Comparison of ENCODE assay signal across 8 mouse cellular contexts in the genomic region with DNA sequence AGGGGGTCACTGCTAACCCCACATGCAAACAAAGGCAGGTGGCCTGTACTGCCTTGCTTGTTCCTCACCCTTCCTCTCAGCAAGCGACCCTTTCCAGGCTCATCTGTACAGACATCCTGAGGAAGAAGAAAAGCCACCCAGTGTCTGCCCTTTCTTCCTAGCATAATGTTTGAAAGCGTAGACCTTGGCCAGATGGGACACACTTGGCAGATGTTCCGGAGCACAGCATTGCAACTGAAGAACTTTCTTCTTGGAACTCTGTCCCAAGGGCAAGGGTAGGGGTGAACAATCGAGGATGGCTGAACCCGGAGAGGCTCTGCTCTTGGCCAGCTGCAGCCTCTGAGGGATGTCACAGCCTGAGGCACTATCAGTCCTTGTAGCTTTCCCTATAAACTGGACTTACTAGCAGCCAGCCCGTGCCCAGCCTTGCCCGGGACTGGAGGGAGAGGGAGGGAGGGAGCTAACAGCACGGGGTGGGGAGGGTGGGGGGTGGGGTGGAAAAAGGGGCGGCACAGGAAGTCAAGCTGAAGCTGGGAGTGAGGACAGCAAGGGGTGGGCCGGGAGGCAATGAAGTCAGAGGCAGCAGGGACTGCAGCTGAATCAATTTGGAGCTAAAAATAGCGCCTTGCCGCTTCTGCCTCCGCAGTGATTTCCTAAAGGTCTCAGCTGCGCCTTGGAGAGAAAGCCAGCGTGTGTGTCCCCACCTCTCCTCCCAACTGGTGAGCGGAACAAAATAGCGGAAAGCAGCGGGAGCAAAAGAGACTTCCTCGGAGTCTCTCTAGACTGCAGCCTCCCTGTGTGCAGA.
A peak's percentile ranks its signal among the peaks of the same experiment; 100 is the strongest.
DNase-seq lines count a peak whose midpoint lies in the region; ATAC-seq lines count a peak whose summit lies in the region.

No protein-coding gene starts in this region.

- ATAC-seq in forebrain, embryonic 14.5 days, result peak; percentile 96
- peak; percentile 100 for ATAC-seq in heart, embryonic 16.5 days (replicated peaks; ENCODE audit: extremely low read depth, insufficient read depth, low FRiP score)
- ATAC-seq in liver, embryonic 11.5 days (replicated peaks; ENCODE audit: low FRiP score), result peak; percentile 90
- peak; percentile 96 for ATAC-seq in neural tube, embryonic 12.5 days (ENCODE audit: low FRiP score, low read depth)

- peak overlapping the region; percentile 26 for H3K4me3 ChIP-seq in forebrain, embryonic 14.5 days (ENCODE audit: low read depth, low read length)
- peak overlapping the region; percentile 50 for H3K4me3 ChIP-seq in heart, embryonic 16.5 days (ENCODE audit: low read length)
- peak overlapping the region; percentile 44 for H3K4me3 ChIP-seq in liver, embryonic 11.5 days (ENCODE audit: low read depth, low read length)
- H3K4me3 ChIP-seq in neural tube, embryonic 12.5 days, result peak overlapping the region; percentile 37

- H3K27ac ChIP-seq in forebrain, embryonic 14.5 days (ENCODE audit: low read depth, low read length), result peak overlapping the region; percentile 74
- H3K27ac ChIP-seq in heart, embryonic 16.5 days (ENCODE audit: low read length), result peak overlapping the region; percentile 81
- peak overlapping the region; percentile 21; the same call in 1 of the 2 replicates for H3K27ac ChIP-seq in liver, embryonic 11.5 days (ENCODE audit: low read depth, low read length)
- H3K27ac ChIP-seq in neural tube, embryonic 12.5 days, result 0 out of 2 replicates have a peak overlapping the region, but pooled peaks have one; percentile 39

- no peaks in the 10 kb centered on the region for H3K27me3 ChIP-seq in forebrain, embryonic 14.5 days (replicated peaks; ENCODE audit: control insufficient read depth, insufficient read depth, low read length)
- H3K27me3 ChIP-seq in heart, embryonic 16.5 days (ENCODE audit: control insufficient read depth, insufficient read depth, low read length), result no peaks in the 10 kb centered on the region
- no peaks in the 10 kb centered on the region for H3K27me3 ChIP-seq in liver, embryonic 11.5 days (replicated peaks; ENCODE audit: control insufficient read depth, insufficient read depth, low read length)
- H3K27me3 ChIP-seq in neural tube, embryonic 12.5 days (replicated peaks), result no peaks in the 10 kb centered on the region

- H3K9ac ChIP-seq in forebrain, embryonic 14.5 days (ENCODE audit: low read length), result peak overlapping the region; percentile 55; the same call in 1 of the 2 replicates
- H3K9ac ChIP-seq in heart, embryonic 16.5 days (ENCODE audit: low read length), result peak overlapping the region; percentile 78
- H3K9ac ChIP-seq in liver, embryonic 11.5 days (ENCODE audit: low read depth, low read length), result peak overlapping the region; percentile 35; the same call in 1 of the 2 replicates
- H3K9ac ChIP-seq in neural tube, embryonic 12.5 days, result peak overlapping the region; percentile 51

- WGBS in forebrain, embryonic 14.5 days, result 10% methylated on average over 19 of the region's 19 CpGs
- WGBS in heart, embryonic 16.5 days, result 9% methylated on average over 19 of the region's 19 CpGs
- WGBS in liver, embryonic 11.5 days, result 16% methylated on average over 19 of the region's 19 CpGs
- WGBS in neural tube, embryonic 12.5 days, result 10% methylated on average over 19 of the region's 19 CpGs

- peak overlapping the region; percentile 52 for H3K4me2 ChIP-seq in forebrain, embryonic 14.5 days (ENCODE audit: low read length)
- peak overlapping the region; percentile 77 for H3K4me2 ChIP-seq in heart, embryonic 16.5 days (ENCODE audit: low read depth, low read length)
- H3K4me2 ChIP-seq in liver, embryonic 11.5 days, result peak overlapping the region; percentile 50
- H3K4me2 ChIP-seq in neural tube, embryonic 12.5 days (replicated peaks), result peak overlapping the region; percentile 62

- no peaks in the 10 kb centered on the region for H3K9me3 ChIP-seq in forebrain, embryonic 14.5 days (replicated peaks; ENCODE audit: control insufficient read depth, low read length)
- no peaks in the 10 kb centered on the region for H3K9me3 ChIP-seq in heart, embryonic 16.5 days (replicated peaks; ENCODE audit: control insufficient read depth, low read length)
- no peaks in the 10 kb centered on the region for H3K9me3 ChIP-seq in liver, embryonic 11.5 days (ENCODE audit: control insufficient read depth, low read length)
- no peaks in the 10 kb centered on the region for H3K9me3 ChIP-seq in neural tube, embryonic 12.5 days

- DNase-seq in thymus, postnatal 4 days, result peak; percentile 12
- no peak for DNase-seq in thymus, postnatal 36 days
- peak; percentile 87 for DNase-seq in forebrain, embryonic 14.5 days (ENCODE audit: low spot score)
- peak; percentile 51 to 80 for DNase-seq in kidney, postnatal 25 days
- DNase-seq in liver, embryonic 11.5 days (ENCODE audit: low spot score), result peak; percentile 56
- peak; percentile 6 for DNase-seq in urinary bladder, postnatal 25 days (ENCODE audit: low spot score)

- H3K36me3 ChIP-seq in forebrain, embryonic 14.5 days (ENCODE audit: control insufficient read depth, insufficient read depth, low read length), result no peaks in the 10 kb centered on the region
- H3K36me3 ChIP-seq in heart, embryonic 16.5 days (ENCODE audit: control insufficient read depth, insufficient read depth), result no peaks in the 10 kb centered on the region
- no peaks in the 10 kb centered on the region for H3K36me3 ChIP-seq in liver, embryonic 11.5 days (ENCODE audit: control insufficient read depth, insufficient read depth, low read length)
- no peaks in the 10 kb centered on the region for H3K36me3 ChIP-seq in neural tube, embryonic 12.5 days

- H3K4me1 ChIP-seq in forebrain, embryonic 14.5 days (ENCODE audit: control insufficient read depth, insufficient read depth, low read length), result peaks cover 6% of the 10 kb centered on the region; the same call in 1 of the 2 replicates
- H3K4me1 ChIP-seq in heart, embryonic 16.5 days (ENCODE audit: control insufficient read depth, insufficient read depth, low read length), result peaks cover 9% of the 10 kb centered on the region
- no peaks in the 10 kb centered on the region for H3K4me1 ChIP-seq in liver, embryonic 11.5 days (replicated peaks; ENCODE audit: control insufficient read depth, insufficient read depth, low read length)
- peaks cover 21% of the 10 kb centered on the region for H3K4me1 ChIP-seq in neural tube, embryonic 12.5 days

Comparison
In these comparisons a context has a peak if more than half of its experiments do, and no peak if none do; other contexts are left out.
1. DNase-seq: peak in thymus, postnatal 4 days (single experiment), forebrain, embryonic 14.5 days (single experiment), kidney, postnatal 25 days (2 of 2), liver, embryonic 11.5 days (single experiment) and urinary bladder, postnatal 25 days (single experiment); none in thymus, postnatal 36 days (0 of 2).
2. H3K27ac ChIP-seq: peak in every context shown above with its lines; median percentile 81 in heart, embryonic 16.5 days; 74 in forebrain, embryonic 14.5 days; 39 in neural tube, embryonic 12.5 days; 21 in liver, embryonic 11.5 days.
3. Peak in every context shown above with its lines, with median percentiles within 50 percentile points of each other: ATAC-seq, H3K4me2 ChIP-seq, H3K4me3 ChIP-seq and H3K9ac ChIP-seq.